In the genomic region with DNA sequence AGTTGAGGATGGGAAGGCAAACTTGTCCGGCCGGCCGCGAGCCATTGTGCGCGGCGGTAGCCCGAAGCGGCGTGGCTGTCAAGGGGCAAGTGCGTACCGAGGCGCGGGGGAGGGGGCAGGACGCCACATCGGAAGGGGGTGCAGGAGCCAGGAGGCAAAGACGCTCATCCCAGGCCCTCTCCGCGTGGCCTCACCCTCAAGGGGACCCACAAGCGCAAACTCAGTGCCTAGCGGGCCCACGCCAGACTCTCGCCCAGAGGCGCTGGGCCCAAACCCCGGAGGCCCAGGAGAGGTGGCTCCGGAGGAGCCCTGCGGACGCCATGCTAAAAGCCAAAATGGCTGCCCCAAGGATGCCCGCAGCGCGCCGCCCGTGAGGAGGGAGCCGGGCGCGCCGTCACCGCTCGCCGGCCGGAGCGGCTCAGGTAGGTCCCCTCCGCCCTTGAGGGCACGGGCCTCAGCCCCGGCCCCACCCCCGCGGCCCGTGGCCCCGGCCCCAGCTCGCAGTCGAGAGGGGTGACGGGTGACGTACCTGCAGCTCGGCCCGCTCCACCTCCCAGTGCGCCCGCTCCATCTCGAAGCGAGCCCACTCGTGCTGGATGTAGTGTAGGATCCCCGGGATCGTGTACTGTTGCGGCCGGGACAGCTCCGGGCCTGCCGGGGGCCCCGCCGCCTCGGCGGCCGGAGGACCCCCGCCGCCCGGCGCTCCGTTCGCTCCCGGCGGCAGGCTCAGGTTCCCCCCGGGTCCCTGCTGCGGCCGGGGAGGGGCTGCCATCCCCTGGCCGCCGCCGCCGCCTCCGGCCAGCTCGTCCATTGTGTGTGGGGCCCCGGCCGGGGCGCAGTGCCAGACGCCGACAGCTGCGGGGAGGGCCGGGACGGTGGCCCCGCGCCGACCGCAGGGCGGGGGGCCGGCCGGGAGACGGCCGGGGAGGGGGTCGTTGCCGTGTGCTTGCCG, we compare ENCODE assay signal across 8 mouse cellular contexts. TPM values are rescaled to one million over a fixed set of nuclear protein-coding genes. Genes with fewer than 3 reads are reported as not detected.
A peak's percentile ranks its signal among the peaks of the same experiment; 100 is the strongest.
DNase-seq lines count a peak whose midpoint lies in the region; ATAC-seq and TF ChIP-seq lines count a peak whose summit lies in the region.

Gene Ap4s1, plus strand, starts transcription at position 141 of the 952 bp plus-strand sequence.

- TF ChIP-seq RAD21 in CH12.LX (IDR thresholded peaks at IDR 0.05; ENCODE audit: low read depth, low read length) = no peak

- peak within 1 kb of the TSS; percentile 98 for H3K4me2 ChIP-seq in CH12.LX (ENCODE audit: insufficient read depth, low read depth, poor library complexity, severe bottlenecking)
- peak within 1 kb of the TSS; percentile 72 for H3K4me2 ChIP-seq in forebrain, embryonic 13.5 days
- H3K4me2 ChIP-seq in heart, postnatal 0 days (ENCODE audit: low read depth, low read length) = peak within 1 kb of the TSS; percentile 88
- H3K4me2 ChIP-seq in neural tube, embryonic 14.5 days (ENCODE audit: low read depth, low read length) = peak within 1 kb of the TSS; percentile 72

- peaks cover 2 to 37% of the 10 kb centered on the region in 2 experiments; a peak in 3 of 4 replicates for H3K4me1 ChIP-seq in CH12.LX (ENCODE audit: control insufficient read depth in 1 of 2, insufficient read depth in 2 of 2)
- peaks cover 26% of the 10 kb centered on the region for H3K4me1 ChIP-seq in forebrain, embryonic 13.5 days
- H3K4me1 ChIP-seq in heart, postnatal 0 days (ENCODE audit: control insufficient read depth, insufficient read depth) = peaks cover 27% of the 10 kb centered on the region
- peaks cover 5% of the 10 kb centered on the region; the same call in 1 of the 2 replicates for H3K4me1 ChIP-seq in neural tube, embryonic 14.5 days (ENCODE audit: control insufficient read depth, insufficient read depth, low read length)
- peaks cover 8% of the 10 kb centered on the region for H3K4me1 ChIP-seq in testis, adult 2 months (ENCODE audit: control insufficient read depth, insufficient read depth, low read length)

- no peaks in the 10 kb centered on the region for H3K27me3 ChIP-seq in CH12.LX (replicated peaks)
- H3K27me3 ChIP-seq in forebrain, embryonic 13.5 days = no peaks in the 10 kb centered on the region
- no peaks in the 10 kb centered on the region for H3K27me3 ChIP-seq in heart, postnatal 0 days (ENCODE audit: control insufficient read depth, insufficient read depth, low read length)
- H3K27me3 ChIP-seq in neural tube, embryonic 14.5 days (ENCODE audit: control insufficient read depth, insufficient read depth, low read length) = no peaks in the 10 kb centered on the region
- no peaks in the 10 kb centered on the region for H3K27me3 ChIP-seq in testis, adult 2 months (ENCODE audit: control insufficient read depth, insufficient read depth, low read length)

- peak; percentile 72 for ATAC-seq in forebrain, embryonic 13.5 days
- peak; percentile 54 for ATAC-seq in heart, postnatal 0 days (ENCODE audit: insufficient read depth, low read depth)
- ATAC-seq in neural tube, embryonic 14.5 days (ENCODE audit: low read depth) = peak; percentile 76

- peak; percentile 61 for TF ChIP-seq POLR2A in CH12.LX (IDR thresholded peaks at IDR 0.05; ENCODE audit: low read depth, low read length)
- peak; percentile 34; the same call in 1 of the 2 replicates for TF ChIP-seq POLR2A in testis, adult 2 months (IDR thresholded peaks at IDR 0.05; ENCODE audit: control insufficient read depth, low read depth, low read length)

- H3K9me3 ChIP-seq in CH12.LX (replicated peaks; ENCODE audit: low read length) = no peaks in the 10 kb centered on the region
- no peaks in the 10 kb centered on the region for H3K9me3 ChIP-seq in forebrain, embryonic 13.5 days (replicated peaks)
- H3K9me3 ChIP-seq in heart, postnatal 0 days (replicated peaks; ENCODE audit: control insufficient read depth, low read length) = no peaks in the 10 kb centered on the region
- no peaks in the 10 kb centered on the region for H3K9me3 ChIP-seq in neural tube, embryonic 14.5 days (ENCODE audit: control insufficient read depth, low read length)

- peak within 1 kb of the TSS; percentile 88 for H3K27ac ChIP-seq in CH12.LX (ENCODE audit: insufficient read depth, low read depth)
- H3K27ac ChIP-seq in forebrain, embryonic 13.5 days = peak within 1 kb of the TSS; percentile 100
- H3K27ac ChIP-seq in heart, postnatal 0 days (ENCODE audit: low read depth) = peak within 1 kb of the TSS; percentile 100
- peak within 1 kb of the TSS; percentile 100 for H3K27ac ChIP-seq in neural tube, embryonic 14.5 days (ENCODE audit: low read depth, low read length)
- peak within 1 kb of the TSS; percentile 94 for H3K27ac ChIP-seq in testis, adult 2 months (ENCODE audit: control insufficient read depth, insufficient read depth, low read depth, low read length)

- no peak for TF ChIP-seq EP300 in CH12.LX (IDR thresholded peaks at IDR 0.05; ENCODE audit: low read length)
- no peak for TF ChIP-seq EP300 in heart, postnatal 0 days (IDR thresholded peaks at IDR 0.05; ENCODE audit: low read depth)

- peak within 1 kb of the TSS; percentile 90 for H3K9ac ChIP-seq in CH12.LX (ENCODE audit: insufficient read depth, low read depth)
- H3K9ac ChIP-seq in forebrain, embryonic 13.5 days = peak within 1 kb of the TSS; percentile 99
- H3K9ac ChIP-seq in heart, postnatal 0 days (replicated peaks; ENCODE audit: low read depth, low read length) = peak within 1 kb of the TSS; percentile 99
- peak within 1 kb of the TSS; percentile 99 for H3K9ac ChIP-seq in neural tube, embryonic 14.5 days (replicated peaks; ENCODE audit: low read depth, low read length)

- dilution Hi-C loops in CH12.LX (cut with MboI; ENCODE audit: extremely low pct_ligation_motif_present, extremely low pct_unique_long_range_greater_than_20kb, low sequenced_read_pairs) = no loop called here

- H3K36me3 ChIP-seq in CH12.LX (replicated peaks in 1 of 2; ENCODE audit: control insufficient read depth in 1 of 2, insufficient read depth in 1 of 2, low read length in 1 of 2) = peaks cover 0 to 2% of the 10 kb centered on the region in 2 experiments
- no peaks in the 10 kb centered on the region for H3K36me3 ChIP-seq in forebrain, embryonic 13.5 days (ENCODE audit: poor library complexity, severe bottlenecking)
- no peaks in the 10 kb centered on the region for H3K36me3 ChIP-seq in heart, postnatal 0 days (replicated peaks; ENCODE audit: control insufficient read depth, insufficient read depth, low read length)
- H3K36me3 ChIP-seq in neural tube, embryonic 14.5 days (ENCODE audit: control insufficient read depth, insufficient read depth, low read length) = no peaks in the 10 kb centered on the region
- no peaks in the 10 kb centered on the region for H3K36me3 ChIP-seq in testis, adult 2 months (ENCODE audit: control insufficient read depth, insufficient read depth, low read length)

- peak within 1 kb of the TSS; percentile 69 to 92 (median 78) for H3K4me3 ChIP-seq in CH12.LX (replicated peaks in 1 of 3; ENCODE audit: low read depth in 2 of 3, low read length in 2 of 3, poor library complexity in 1 of 3)
- peak within 1 kb of the TSS; percentile 97 for H3K4me3 ChIP-seq in forebrain, embryonic 13.5 days
- peak within 1 kb of the TSS; percentile 96 for H3K4me3 ChIP-seq in heart, postnatal 0 days (ENCODE audit: low read depth, low read length)
- H3K4me3 ChIP-seq in neural tube, embryonic 14.5 days (ENCODE audit: low read depth, low read length) = peak within 1 kb of the TSS; percentile 98
- peak within 1 kb of the TSS; percentile 91 for H3K4me3 ChIP-seq in testis, adult 2 months (ENCODE audit: control insufficient read depth, low read depth, low read length)

- in situ Hi-C loops in CH12.LX (cut with MboI; ENCODE audit: low pct_ligation_motif_present, low pct_unique_long_range_greater_than_20kb, low sequenced_read_pairs) = no loop called here

- DNase-seq in CH12.LX (ENCODE audit: extremely low read depth) = peak; percentile 51
- peak; percentile 64 for DNase-seq in c-Kit-positive CD71-positive TER-119-positive erythroid progenitor cells, embryonic 14.5 days (ENCODE audit: low spot score)
- DNase-seq in heart, postnatal 0 days (ENCODE audit: low spot score) = peak; percentile 63
- DNase-seq in kidney, postnatal 4 days = peak; percentile 73 to 84
- DNase-seq in lung, adult 18-20 months = peak; percentile 76 to 78

- WGBS in forebrain, embryonic 13.5 days = under 1% methylated on average over 72 of the region's 108 CpGs
- under 1% methylated on average over 97 of the region's 108 CpGs for WGBS in heart, postnatal 0 days
- WGBS in neural tube, embryonic 14.5 days = under 1% methylated on average over 64 of the region's 108 CpGs

- TF ChIP-seq CTCF in CH12.LX (conservative IDR thresholded peaks at IDR 0.05 in 1 of 2, IDR thresholded peaks at IDR 0.05 in 1 of 2; ENCODE audit: low read depth in 2 of 2, low read length in 2 of 2) = no peak
- no peak for TF ChIP-seq CTCF in heart, postnatal 0 days (IDR thresholded peaks at IDR 0.05; ENCODE audit: low read depth)
- no peak for TF ChIP-seq CTCF in testis, adult 2 months (IDR thresholded peaks at IDR 0.05; ENCODE audit: control insufficient read depth, insufficient read depth, insufficient replicate concordance, low read depth, low read length)

- H3K79me2 ChIP-seq in CH12.LX (replicated peaks; ENCODE audit: control insufficient read depth, extremely low read depth, insufficient read depth, poor library complexity, severe bottlenecking) = peaks cover 43% of the 10 kb centered on the region

TF ChIP-seq in CH12.LX, 34 proteins besides CTCF, POLR2A, EP300 and RAD21 (continues in another document):
- peak; percentile 87 for TF ChIP-seq UBTF (IDR thresholded peaks at IDR 0.05; ENCODE audit: low read depth, low read length)
- no peak; the same call in 1 of the 2 replicates for TF ChIP-seq NELFE (IDR thresholded peaks at IDR 0.05; ENCODE audit: low read depth, low read length)
- TF ChIP-seq SIN3A (IDR thresholded peaks at IDR 0.05; ENCODE audit: low read length) = peak; percentile 85; the same call in 1 of the 2 replicates
- no peak for TF ChIP-seq KAT2A (IDR thresholded peaks at IDR 0.05; ENCODE audit: insufficient replicate concordance, low read length)
- TF ChIP-seq ZKSCAN1 (IDR thresholded peaks at IDR 0.05; ENCODE audit: borderline replicate concordance, low read depth, low read length) = no peak
- peak; percentile 75 for TF ChIP-seq TCF12 (IDR thresholded peaks at IDR 0.05; ENCODE audit: low read depth, low read length)
- no peak for TF ChIP-seq ZNF384 (IDR thresholded peaks at IDR 0.05; ENCODE audit: low read depth, low read length)
- no peak for TF ChIP-seq POLR2AphosphoS2 (IDR thresholded peaks at IDR 0.05; ENCODE audit: low read depth, low read length)
- no peak for TF ChIP-seq MAFK (IDR thresholded peaks at IDR 0.05; ENCODE audit: insufficient replicate concordance, low read length)

RNA-seq across cellular contexts. Expression of gene Ap4s1, which starts in this region (rescaled TPM):
- total RNA-seq in CH12.LX (2012; rRNA removed) (11.0 and 15.4 TPM in 2 replicates), CH12.LX (2014; rRNA removed) (31.8 and 32.4 TPM in 2 replicates)
- polyA plus RNA-seq in CH12.LX (2012; ENCODE audit: insufficient read length, low read depth) = 18.3 and 20.5 TPM in 2 replicates
- 50.0 and 52.9 TPM in 2 replicates for polyA plus RNA-seq in forebrain, embryonic 13.5 days (2015; fragmentation: Nextera tagmentation; extraction: Ambion mirVana)
- 25.0 and 47.9 TPM in 2 replicates for total RNA-seq in heart, postnatal 0 days (2014; rRNA removed; ENCODE audit: low replicate concordance)
- polyA plus RNA-seq in heart, postnatal 0 days (2015; fragmentation: Nextera tagmentation; extraction: Ambion mirVana) = 47.0 and 47.1 TPM in 2 replicates
- 55.7 and 63.2 TPM in 2 replicates for polyA plus RNA-seq in neural tube, embryonic 14.5 days (2014; fragmentation: Nextera tagmentation; extraction: Ambion mirVana)
- 6.0 and 8.3 TPM in 2 replicates for polyA plus RNA-seq in testis, adult 2 months (2012; rRNA removed)

Comparison
In these comparisons a context has a peak if more than half of its experiments do, and no peak if none do; other contexts are left out.
1. Peak in every context shown above with its lines: DNase-seq, ATAC-seq, H3K4me3 ChIP-seq and H3K27ac ChIP-seq.